Mouse (Mus musculus): ENCODE data around the gene Nrp1. TPM values are rescaled to one million over a fixed set of nuclear protein-coding genes. Genes with fewer than 3 reads are reported as not detected.

Gene Nrp1
- polyA plus RNA-seq, 1 experiment from 2014 or later = 62.6 TPM

GRCm38 (mm10) chr8:128413381-128413780 is 55.0 kb downstream of the Nrp1 start:
- DNase-seq (ENCODE audit: low spot score) = no peak
- Histone ChIP-seq H3K4me1 (peaks cover 26% of the 10 kb centered on the region), H3K4me3 (no peak overlapping the region), H3K27ac (no peak overlapping the region), H3K9me3 (replicated peaks) (no peaks in the 10 kb centered on the region), H3K36me3 (no peaks in the 10 kb centered on the region), H3K27me3 (ENCODE audit: low read depth, poor library complexity, severe bottlenecking) (no peaks in the 10 kb centered on the region)
- WGBS = 91% methylated on average over 4 of the region's 4 CpGs

GRCm38 (mm10) chr8:128415730-128416684 is 57.6 kb downstream of the Nrp1 start:
- Histone ChIP-seq H3K9me3 (replicated peaks) (no peaks in the 10 kb centered on the region), H3K36me3 (peaks cover 6% of the 10 kb centered on the region), H3K4me1 (peaks cover 26% of the 10 kb centered on the region), H3K27me3 (ENCODE audit: low read depth, poor library complexity, severe bottlenecking) (no peaks in the 10 kb centered on the region), H3K4me3 (no peak overlapping the region), H3K27ac (0 out of 2 replicates have a peak overlapping the region, but pooled peaks have one; percentile 19)
- no peak for DNase-seq (ENCODE audit: low spot score)
- 79% methylated on average over 4 of the region's 4 CpGs for WGBS

- DNase-seq (ENCODE audit: low spot score) = no peak
- Histone ChIP-seq H3K27me3 (ENCODE audit: low read depth, poor library complexity, severe bottlenecking) (no peaks in the 10 kb centered on the region), H3K4me3 (no peak overlapping the region), H3K9me3 (replicated peaks) (no peaks in the 10 kb centered on the region), H3K36me3 (peaks cover 12% of the 10 kb centered on the region), H3K27ac (0 out of 2 replicates have a peak overlapping the region, but pooled peaks have one; percentile 19), H3K4me1 (peaks cover 26% of the 10 kb centered on the region)
- 60% methylated on average over 2 of the region's 2 CpGs for WGBS
Observed at GRCm38 (mm10) chr8:128416896-128417295, 58.5 kb downstream of the Nrp1 start.

- no peak for DNase-seq (ENCODE audit: low spot score)
- H3K4me1 ChIP-seq = peaks cover 26% of the 10 kb centered on the region
- H3K4me3 ChIP-seq = no peak overlapping the region
- H3K27ac ChIP-seq = no peak overlapping the region
- no peaks in the 10 kb centered on the region for H3K27me3 ChIP-seq (ENCODE audit: low read depth, poor library complexity, severe bottlenecking)
- H3K9me3 ChIP-seq (replicated peaks) = no peaks in the 10 kb centered on the region
- H3K36me3 ChIP-seq = peaks cover 14% of the 10 kb centered on the region
- 89% methylated on average over 10 of the region's 10 CpGs for WGBS
Observed at GRCm38 (mm10) chr8:128417956-128418796, 59.8 kb downstream of the Nrp1 start.

- H3K4me1 ChIP-seq = peaks cover 37% of the 10 kb centered on the region
- no peak for DNase-seq (ENCODE audit: low spot score)
Observed at GRCm38 (mm10) chr8:128419984-128420383, 61.6 kb downstream of the Nrp1 start.

GRCm38 (mm10) chr8:128420402-128420801 is 62.0 kb downstream of the Nrp1 start:
- Histone ChIP-seq H3K36me3 (peaks cover 14% of the 10 kb centered on the region), H3K27me3 (ENCODE audit: low read depth, poor library complexity, severe bottlenecking) (no peaks in the 10 kb centered on the region), H3K9me3 (replicated peaks) (no peaks in the 10 kb centered on the region), H3K4me1 (peaks cover 36% of the 10 kb centered on the region), H3K27ac (no peak overlapping the region), H3K4me3 (no peak overlapping the region)
- WGBS = 100% methylated on average over 1 of the region's 1 CpGs
- no peak for DNase-seq (ENCODE audit: low spot score)

More at GRCm38 (mm10) chr8:128419984-128420383, 61.6 kb downstream of the Nrp1 start:
- Histone ChIP-seq H3K27me3 (ENCODE audit: low read depth, poor library complexity, severe bottlenecking) (no peaks in the 10 kb centered on the region), H3K4me3 (no peak overlapping the region), H3K9me3 (replicated peaks) (no peaks in the 10 kb centered on the region), H3K27ac (no peak overlapping the region), H3K36me3 (peaks cover 14% of the 10 kb centered on the region)

GRCm38 (mm10) chr8:128423813-128424212 is 65.4 kb downstream of the Nrp1 start:
- Histone ChIP-seq H3K4me3 (no peak overlapping the region), H3K36me3 (peaks cover 43% of the 10 kb centered on the region), H3K9me3 (replicated peaks) (no peaks in the 10 kb centered on the region), H3K27ac (peak overlapping the region; percentile 16; the same call in 1 of the 2 replicates), H3K4me1 (peaks cover 12% of the 10 kb centered on the region; the same call in 1 of the 2 replicates), H3K27me3 (ENCODE audit: low read depth, poor library complexity, severe bottlenecking) (no peaks in the 10 kb centered on the region)
- no peak for DNase-seq (ENCODE audit: low spot score)

- Histone ChIP-seq H3K4me3 (no peak overlapping the region), H3K9me3 (replicated peaks) (no peaks in the 10 kb centered on the region), H3K36me3 (peaks cover 50% of the 10 kb centered on the region), H3K27me3 (ENCODE audit: low read depth, poor library complexity, severe bottlenecking) (no peaks in the 10 kb centered on the region), H3K4me1 (peaks cover 12% of the 10 kb centered on the region; the same call in 1 of the 2 replicates), H3K27ac (peak overlapping the region; percentile 16; the same call in 1 of the 2 replicates)
- 48% methylated on average over 7 of the region's 7 CpGs for WGBS
- peak; percentile 40 for DNase-seq (ENCODE audit: low spot score)
Observed at GRCm38 (mm10) chr8:128424626-128425333, 66.4 kb downstream of the Nrp1 start.

GRCm38 (mm10) chr8:128427071-128427470 is 68.7 kb downstream of the Nrp1 start:
- 92% methylated on average over 3 of the region's 3 CpGs for WGBS
- Histone ChIP-seq H3K27me3 (ENCODE audit: low read depth, poor library complexity, severe bottlenecking) (no peaks in the 10 kb centered on the region), H3K4me3 (no peak overlapping the region), H3K9me3 (replicated peaks) (no peaks in the 10 kb centered on the region), H3K27ac (no peak overlapping the region), H3K4me1 (peaks cover 12% of the 10 kb centered on the region; the same call in 1 of the 2 replicates), H3K36me3 (peaks cover 58% of the 10 kb centered on the region)
- no peak for DNase-seq (ENCODE audit: low spot score)

GRCm38 (mm10) chr8:128428971-128429370 is 70.6 kb downstream of the Nrp1 start:
- Histone ChIP-seq H3K4me1 (peaks cover 11% of the 10 kb centered on the region; the same call in 1 of the 2 replicates), H3K36me3 (peaks cover 74% of the 10 kb centered on the region), H3K27ac (no peak overlapping the region), H3K4me3 (no peak overlapping the region), H3K9me3 (replicated peaks) (no peaks in the 10 kb centered on the region), H3K27me3 (ENCODE audit: low read depth, poor library complexity, severe bottlenecking) (no peaks in the 10 kb centered on the region)
- DNase-seq (ENCODE audit: low spot score) = no peak
- 90% methylated on average over 1 of the region's 1 CpGs for WGBS

GRCm38 (mm10) chr8:128431082-128431481 is 72.7 kb downstream of the Nrp1 start:
- 88% methylated on average over 1 of the region's 1 CpGs for WGBS
- no peaks in the 10 kb centered on the region for H3K4me1 ChIP-seq
- peaks cover 89% of the 10 kb centered on the region for H3K36me3 ChIP-seq
- no peaks in the 10 kb centered on the region for H3K9me3 ChIP-seq (replicated peaks)
- no peak overlapping the region for H3K4me3 ChIP-seq
- no peaks in the 10 kb centered on the region for H3K27me3 ChIP-seq (ENCODE audit: low read depth, poor library complexity, severe bottlenecking)
- DNase-seq (ENCODE audit: low spot score) = no peak
- no peak overlapping the region for H3K27ac ChIP-seq

GRCm38 (mm10) chr8:128435749-128436148 is 77.3 kb downstream of the Nrp1 start:
- no peaks in the 10 kb centered on the region for H3K9me3 ChIP-seq (replicated peaks)
- H3K27me3 ChIP-seq (ENCODE audit: low read depth, poor library complexity, severe bottlenecking) = no peaks in the 10 kb centered on the region
- H3K4me3 ChIP-seq = no peak overlapping the region
- no peak overlapping the region for H3K27ac ChIP-seq
- WGBS = 94% methylated on average over 4 of the region's 4 CpGs
- DNase-seq (ENCODE audit: low spot score) = no peak
- H3K36me3 ChIP-seq = peaks cover 70% of the 10 kb centered on the region
- peaks cover 4% of the 10 kb centered on the region for H3K4me1 ChIP-seq
